8 mouse cellular contexts compared by ENCODE assay signal in the genomic region with DNA sequence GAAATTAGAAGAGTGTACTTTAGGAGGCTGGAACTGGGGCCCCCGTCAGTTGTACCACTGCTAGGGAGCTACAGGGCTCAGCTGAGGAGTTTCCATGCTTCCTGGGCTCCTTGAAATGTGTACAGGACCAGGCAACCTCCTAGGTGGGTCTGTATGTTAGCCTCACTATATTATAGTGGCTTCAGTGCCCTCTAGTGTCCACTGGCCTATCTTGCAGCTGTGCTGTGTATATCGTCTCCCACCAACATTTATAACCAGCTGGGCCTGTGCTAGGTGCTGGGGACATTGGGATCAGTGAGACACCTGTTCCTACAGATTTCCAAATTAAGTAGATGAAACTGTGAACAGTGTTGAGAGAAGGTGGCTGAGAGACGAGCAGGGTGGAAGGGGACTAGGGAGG. TPM values are rescaled to one million over a fixed set of nuclear protein-coding genes. Genes with fewer than 3 reads are reported as not detected.
A peak's percentile ranks its signal among the peaks of the same experiment; 100 is the strongest.
DNase-seq lines count a peak whose midpoint lies in the region; ATAC-seq lines count a peak whose summit lies in the region.

No protein-coding gene starts in this region.

- no peaks in the 10 kb centered on the region for H3K4me1 ChIP-seq in hindbrain, embryonic 11.5 days (replicated peaks; ENCODE audit: control insufficient read depth, insufficient read depth, low read length)
- no peaks in the 10 kb centered on the region for H3K4me1 ChIP-seq in limb, embryonic 11.5 days (ENCODE audit: control insufficient read depth, insufficient read depth, low read length)
- peaks cover 10% of the 10 kb centered on the region; the same call in 1 of the 2 replicates for H3K4me1 ChIP-seq in midbrain, embryonic 15.5 days

- H3K27me3 ChIP-seq in hindbrain, embryonic 11.5 days (ENCODE audit: control insufficient read depth, insufficient read depth, low read length), result peaks cover 47% of the 10 kb centered on the region
- H3K27me3 ChIP-seq in limb, embryonic 11.5 days (ENCODE audit: control insufficient read depth, insufficient read depth, low read length), result peaks cover 19% of the 10 kb centered on the region; the same call in 1 of the 2 replicates
- peaks cover 60% of the 10 kb centered on the region for H3K27me3 ChIP-seq in midbrain, embryonic 15.5 days (replicated peaks)

- ATAC-seq in hindbrain, embryonic 11.5 days (ENCODE audit: low FRiP score), result peak; percentile 25; the same call in 1 of the 2 replicates
- no peak for ATAC-seq in limb, embryonic 11.5 days (ENCODE audit: insufficient number of reproducible peaks, low FRiP score, low TSS enrichment, low read depth)
- ATAC-seq in midbrain, embryonic 15.5 days (replicated peaks), result peak; percentile 84

- H3K9ac ChIP-seq in hindbrain, embryonic 11.5 days (ENCODE audit: low read depth, low read length), result no peak overlapping the region
- no peak overlapping the region for H3K9ac ChIP-seq in limb, embryonic 11.5 days (ENCODE audit: low read length)
- no peak overlapping the region for H3K9ac ChIP-seq in midbrain, embryonic 15.5 days

- no peaks in the 10 kb centered on the region for H3K36me3 ChIP-seq in hindbrain, embryonic 11.5 days (ENCODE audit: control insufficient read depth, insufficient read depth, low read length)
- no peaks in the 10 kb centered on the region for H3K36me3 ChIP-seq in limb, embryonic 11.5 days (ENCODE audit: control insufficient read depth, insufficient read depth, low read length)
- H3K36me3 ChIP-seq in midbrain, embryonic 15.5 days (replicated peaks), result no peaks in the 10 kb centered on the region

- no peak overlapping the region for H3K4me2 ChIP-seq in hindbrain, embryonic 11.5 days (replicated peaks; ENCODE audit: low read depth, low read length)
- H3K4me2 ChIP-seq in limb, embryonic 11.5 days (ENCODE audit: low read depth, severe bottlenecking), result no peak overlapping the region
- H3K4me2 ChIP-seq in midbrain, embryonic 15.5 days, result no peak overlapping the region

- no peak overlapping the region for H3K27ac ChIP-seq in hindbrain, embryonic 11.5 days (ENCODE audit: low read depth, low read length)
- H3K27ac ChIP-seq in limb, embryonic 11.5 days (replicated peaks; ENCODE audit: low read depth, low read length), result no peak overlapping the region
- H3K27ac ChIP-seq in midbrain, embryonic 15.5 days, result no peak overlapping the region

- no peak overlapping the region for H3K4me3 ChIP-seq in hindbrain, embryonic 11.5 days (ENCODE audit: low read depth, low read length)
- H3K4me3 ChIP-seq in limb, embryonic 11.5 days (ENCODE audit: low read depth, low read length), result no peak overlapping the region
- H3K4me3 ChIP-seq in midbrain, embryonic 15.5 days, result no peak overlapping the region

- peak; percentile 35 to 59 for DNase-seq in right cerebral cortex, postnatal 10 days (ENCODE audit: low spot score in 2 of 2)
- DNase-seq in right cerebral cortex, adult 18-20 months, result no peak
- DNase-seq in ZHBTc4 (ENCODE audit: low read depth, low spot score), result peak; percentile 59
- DNase-seq in embryo, embryonic 10.5 days (ENCODE audit: low spot score), result peak; percentile 77
- peak; percentile 64 for DNase-seq in hindbrain, embryonic 11.5 days (ENCODE audit: low spot score)
- DNase-seq in limb, embryonic 11.5 days (ENCODE audit: low spot score), result peak; percentile 52
- no peak for DNase-seq in urinary bladder, adult 18-20 months (ENCODE audit: low spot score in 2 of 2)

- H3K9me3 ChIP-seq in hindbrain, embryonic 11.5 days (ENCODE audit: control insufficient read depth, low read length), result no peaks in the 10 kb centered on the region
- no peaks in the 10 kb centered on the region for H3K9me3 ChIP-seq in limb, embryonic 11.5 days (ENCODE audit: control insufficient read depth, low read length)
- H3K9me3 ChIP-seq in midbrain, embryonic 15.5 days, result no peaks in the 10 kb centered on the region

- 34% methylated on average over 3 of the region's 3 CpGs for WGBS in hindbrain, embryonic 11.5 days
- 16% methylated on average over 3 of the region's 3 CpGs for WGBS in limb, embryonic 11.5 days
- WGBS in midbrain, embryonic 15.5 days, result 25% methylated on average over 3 of the region's 3 CpGs

RNA-seq across cellular contexts. Expression of a gene that starts 31.2 kb away (rescaled TPM):
- 1.9 and 2.0 TPM in 2 replicates for polyA plus RNA-seq in hindbrain, embryonic 11.5 days (2014; fragmentation: Nextera tagmentation; extraction: Ambion mirVana)
- polyA plus RNA-seq in limb, embryonic 11.5 days (2014; fragmentation: Nextera tagmentation; extraction: Ambion mirVana), result 1.1 and 1.5 TPM in 2 replicates
- polyA plus RNA-seq in midbrain, embryonic 15.5 days (2015; fragmentation: Nextera tagmentation; extraction: Ambion mirVana), result 4.8 and 6.3 TPM in 2 replicates

RNA-seq across cellular contexts. Expression of a gene that starts 57.5 kb away (rescaled TPM):
- polyA plus RNA-seq in hindbrain, embryonic 11.5 days (2014; fragmentation: Nextera tagmentation; extraction: Ambion mirVana), result 29.6 and 44.4 TPM in 2 replicates
- 33.8 and 41.4 TPM in 2 replicates for polyA plus RNA-seq in limb, embryonic 11.5 days (2014; fragmentation: Nextera tagmentation; extraction: Ambion mirVana)
- polyA plus RNA-seq in midbrain, embryonic 15.5 days (2015; fragmentation: Nextera tagmentation; extraction: Ambion mirVana), result 38.6 and 38.9 TPM in 2 replicates

Comparison
In these comparisons a context has a peak if more than half of its experiments do, and no peak if none do; other contexts are left out.
1. DNase-seq: peak in right cerebral cortex, postnatal 10 days (2 of 2), ZHBTc4 (single experiment), embryo, embryonic 10.5 days (single experiment), hindbrain, embryonic 11.5 days (single experiment) and limb, embryonic 11.5 days (single experiment); none in right cerebral cortex, adult 18-20 months (single experiment) and urinary bladder, adult 18-20 months (0 of 2).